Mouse (Mus musculus) layer of hippocampus, adult 9-10 months (tissue): ENCODE results near the gene Ush2a.

ENCODE experiments used
- DNase-seq: peaks from one replicate; pipeline ENCODE4 v3.0.0; 2022; ENCODE audit warnings: low spot score

Gene Ush2a

DNA sequence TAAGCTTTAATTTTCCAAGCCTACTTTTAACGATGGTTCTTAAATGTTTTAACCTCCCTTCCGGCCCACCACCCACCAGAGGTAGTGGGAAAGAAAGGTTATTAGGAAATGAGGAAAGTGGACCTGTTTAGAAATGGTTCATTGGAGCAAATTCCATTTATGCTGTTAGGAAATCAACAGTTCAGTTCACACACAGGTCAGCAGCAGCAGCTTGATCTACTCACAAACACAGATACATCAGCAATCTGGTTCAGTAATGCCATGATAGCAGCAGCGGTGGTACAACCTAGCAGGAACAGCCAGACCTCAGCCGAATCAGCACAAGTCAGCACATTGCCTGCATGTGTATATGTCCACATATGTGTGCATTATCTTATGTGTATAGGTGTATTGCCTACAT is 748.8 kb downstream of the Ush2a start:
- no peak for DNase-seq

DNA sequence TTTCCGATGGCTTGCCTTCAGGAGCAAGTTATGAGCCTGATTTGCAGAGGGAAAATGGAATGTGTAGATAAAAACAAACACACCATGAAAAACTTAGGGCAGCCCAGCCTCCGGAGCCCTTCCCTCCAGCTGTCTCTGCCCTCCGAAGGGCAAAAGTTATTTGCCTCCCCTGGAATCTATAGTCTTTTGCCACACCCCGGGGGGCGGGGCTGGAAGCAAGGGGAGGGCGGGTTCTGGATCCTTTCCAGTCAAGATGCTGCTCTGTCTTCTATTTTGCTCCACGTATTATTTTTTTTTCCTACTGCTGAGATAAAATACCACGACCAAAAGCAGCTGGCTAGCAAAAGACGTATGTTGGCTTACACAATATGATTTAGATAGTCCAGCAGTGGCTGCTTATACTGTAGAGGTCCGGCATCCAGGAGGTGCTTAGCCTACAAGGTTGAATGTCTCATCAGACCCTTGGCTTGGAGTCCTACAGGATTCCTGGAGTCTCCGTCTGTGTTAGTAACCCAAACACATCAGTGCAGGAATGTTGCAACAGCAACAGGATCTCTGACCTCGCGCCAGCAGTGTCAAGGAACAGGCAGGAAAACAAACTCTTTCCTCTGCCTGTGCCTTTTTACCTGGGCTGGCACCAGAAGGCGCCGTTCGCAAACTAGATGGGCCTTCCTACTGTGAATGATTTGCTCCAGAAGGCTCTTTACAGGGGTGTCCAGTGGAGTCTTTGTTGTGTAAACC is 751.2 kb downstream of the Ush2a start:
- DNase-seq, result no peak

DNA sequence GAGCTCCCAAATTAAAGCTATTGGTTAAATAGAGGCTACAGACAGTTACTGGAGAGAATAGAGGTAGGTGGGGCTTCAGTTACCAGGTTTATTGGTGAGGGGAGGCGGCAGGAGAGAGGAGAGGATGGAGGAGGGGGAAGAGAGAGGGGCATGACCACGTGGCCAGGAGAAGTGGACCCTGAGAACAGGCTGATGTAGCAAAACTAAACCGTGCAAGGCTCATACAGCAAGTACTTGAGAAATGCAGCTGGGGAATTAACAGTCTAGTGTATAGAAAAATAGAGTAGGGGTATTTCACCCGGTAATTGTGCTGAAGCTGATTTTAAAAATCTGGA is 751.7 kb downstream of the Ush2a start:
- no peak for DNase-seq
